Mouse (Mus musculus) mouse trophoblast stem cell (cell line): ENCODE results near the gene Dlgap3.

Experiments
- in situ Hi-C, 2 experiments: fragments of 300-500 bp; cut with MseI, MboI; formaldehyde crosslinking; loops; 2 replicates in 1 of 2; 3 replicates in 1 of 2; pipeline ENCODE4 v1.15.1; 2025

Gene Dlgap3

GRCm38 (mm10) chr4:127168914-127169345 is at the start of gene Dlgap3:
Dlgap3 (plus strand) TSS chr4:127169204.
- in situ Hi-C loops: no loop called here

- in situ Hi-C loops: no loop called here
Observed at GRCm38 (mm10) chr4:127123391-127123790, 45.6 kb upstream of the Dlgap3 start, which contains the start of gene Tmem35b. Tmem35b (plus strand) TSS chr4:127123691.

- in situ Hi-C loops: no loop called here
Observed at GRCm38 (mm10) chr4:127124331-127124730, 44.7 kb upstream of the Dlgap3 start.

GRCm38 (mm10) chr4:127125834-127126463 is 43.1 kb upstream of the Dlgap3 start:
- in situ Hi-C loops: no loop called here

- in situ Hi-C loops: no loop called here
Observed at GRCm38 (mm10) chr4:127134687-127135086, 34.3 kb upstream of the Dlgap3 start.

GRCm38 (mm10) chr4:127137591-127137990 is 31.4 kb upstream of the Dlgap3 start:
- in situ Hi-C loops: no loop called here

- in situ Hi-C loops: no loop called here
Observed at GRCm38 (mm10) chr4:127138486-127138885, 30.5 kb upstream of the Dlgap3 start.

GRCm38 (mm10) chr4:127150031-127150430 is 19.0 kb upstream of the Dlgap3 start:
- in situ Hi-C loops: no loop called here

GRCm38 (mm10) chr4:127153345-127153744 is 15.7 kb upstream of the Dlgap3 start:
- in situ Hi-C loops: no loop called here

GRCm38 (mm10) chr4:127155757-127156156 is 13.2 kb upstream of the Dlgap3 start:
- in situ Hi-C loops: no loop called here

- in situ Hi-C loops: no loop called here
Observed at GRCm38 (mm10) chr4:127157746-127158145, 11.3 kb upstream of the Dlgap3 start.

- in situ Hi-C loops: no loop called here
Observed at GRCm38 (mm10) chr4:127163926-127164325, 5.1 kb upstream of the Dlgap3 start.

GRCm38 (mm10) chr4:127167096-127167495 is 1.9 kb upstream of the Dlgap3 start:
- in situ Hi-C loops: no loop called here

GRCm38 (mm10) chr4:127167731-127168130 is 1.3 kb upstream of the Dlgap3 start:
- in situ Hi-C loops: no loop called here

GRCm38 (mm10) chr4:127168211-127168913 is 642 bp upstream of the Dlgap3 start:
- in situ Hi-C loops: no loop called here

- in situ Hi-C loops: no loop called here
Observed at GRCm38 (mm10) chr4:127169346-127170221, 580 bp downstream of the Dlgap3 start.

GRCm38 (mm10) chr4:127170866-127171265 is 1.9 kb downstream of the Dlgap3 start:
- in situ Hi-C loops: no loop called here

GRCm38 (mm10) chr4:127171341-127171905 is 2.4 kb downstream of the Dlgap3 start:
- in situ Hi-C loops: no loop called here

GRCm38 (mm10) chr4:127172119-127172518 is 3.1 kb downstream of the Dlgap3 start:
- in situ Hi-C loops: no loop called here

GRCm38 (mm10) chr4:127172614-127173013 is 3.6 kb downstream of the Dlgap3 start:
- in situ Hi-C loops: no loop called here

- in situ Hi-C loops: no loop called here
Observed at GRCm38 (mm10) chr4:127173461-127173860, 4.5 kb downstream of the Dlgap3 start.
